Mouse (Mus musculus): ENCODE results near the gene Nrap. TPM values are rescaled to one million over a fixed set of nuclear protein-coding genes. Genes with fewer than 3 reads are reported as not detected.

The Nrap gene
- polyA plus RNA-seq (2016; fragmentation: Nextera tagmentation; extraction: Ambion mirVana) = 0.10 and 0.13 TPM in 2 replicates

DNA sequence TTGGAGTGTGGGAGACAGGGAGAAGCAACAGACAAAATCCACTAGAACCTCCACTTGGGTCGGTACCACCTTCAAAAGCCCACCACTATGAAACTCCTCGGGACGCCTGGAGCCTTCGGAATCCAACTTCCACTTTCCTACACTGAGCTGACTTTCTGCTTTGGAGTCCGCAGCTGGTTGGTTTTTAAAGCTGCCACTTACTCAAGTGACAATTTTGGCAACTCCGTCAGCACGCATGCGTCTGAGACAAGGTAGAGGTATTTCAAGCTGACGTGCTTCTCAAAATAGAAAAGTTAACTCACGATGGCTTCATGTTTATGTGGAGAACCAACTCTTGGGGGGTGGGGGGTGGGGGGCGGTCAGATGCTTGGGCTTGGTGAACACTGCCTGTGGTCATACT lies at the start of gene Nrap:
Gene Nrap, minus strand, starts transcription at position 159 of the 400 bp plus-strand sequence.
- Histone ChIP-seq H3K9me3 (replicated peaks) (no peaks in the 10 kb centered on the region), H3K36me3 (no peaks in the 10 kb centered on the region), H3K4me3 (no peak within 1 kb of the TSS), H3K9ac (peak within 1 kb of the TSS; percentile 51; the same call in 1 of the 2 replicates), H3K4me1 (peaks cover 62% of the 10 kb centered on the region), H3K27me3 (replicated peaks) (no peaks in the 10 kb centered on the region), H3K27ac (peak within 1 kb of the TSS; percentile 90), H3K4me2 (peak within 1 kb of the TSS; percentile 33)
- WGBS (ENCODE audit: insufficient replicate concordance) = 71% methylated on average over 11 of the region's 11 CpGs
- no peak for ATAC-seq

DNA sequence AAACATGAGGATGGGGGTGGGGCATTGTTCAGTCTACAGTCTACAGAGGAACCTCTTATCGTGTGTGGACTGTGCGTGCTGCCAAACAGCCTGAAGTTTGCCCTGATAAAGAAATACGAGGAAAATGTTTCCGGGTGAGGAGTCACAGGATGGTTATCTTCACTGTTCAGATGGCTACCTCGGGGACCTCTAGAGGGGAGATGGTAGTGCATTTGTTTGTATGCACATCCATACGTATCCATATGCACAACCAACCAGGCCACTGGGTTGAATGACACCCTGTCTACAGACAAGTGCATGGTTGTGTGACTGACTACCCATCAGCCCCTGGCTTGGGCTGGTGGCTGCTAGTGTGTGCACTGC lies 49.2 kb upstream of the Nrap start:
- Histone ChIP-seq H3K4me3 (no peak overlapping the region), H3K27ac (peak overlapping the region; percentile 83), H3K4me2 (peak overlapping the region; percentile 41), H3K36me3 (peaks cover 42% of the 10 kb centered on the region), H3K9ac (peak overlapping the region; percentile 37; the same call in 1 of the 2 replicates), H3K9me3 (replicated peaks) (no peaks in the 10 kb centered on the region), H3K27me3 (replicated peaks) (no peaks in the 10 kb centered on the region), H3K4me1 (peaks cover 29% of the 10 kb centered on the region)
- ATAC-seq = peak; percentile 97
- 13% methylated on average over 6 of the region's 6 CpGs for WGBS (ENCODE audit: insufficient replicate concordance)

- WGBS (ENCODE audit: insufficient replicate concordance) = 64% methylated on average over 7 of the region's 7 CpGs
- Histone ChIP-seq H3K4me1 (peaks cover 29% of the 10 kb centered on the region), H3K4me3 (no peak overlapping the region), H3K27me3 (replicated peaks) (no peaks in the 10 kb centered on the region), H3K9ac (peak overlapping the region; percentile 9), H3K4me2 (peak overlapping the region; percentile 41; the same call in 1 of the 2 replicates), H3K9me3 (replicated peaks) (no peaks in the 10 kb centered on the region), H3K36me3 (peaks cover 47% of the 10 kb centered on the region), H3K27ac (peak overlapping the region; percentile 83)
- 0 out of 2 replicates have a peak, but pooled peaks have one; percentile 3 for ATAC-seq
Measured at GRCm38 (mm10) chr19:56438357-56439071, 48.7 kb upstream of the Nrap start.

- Histone ChIP-seq H3K4me2 (no peak overlapping the region), H3K27ac (no peak overlapping the region), H3K27me3 (replicated peaks) (no peaks in the 10 kb centered on the region), H3K4me3 (no peak overlapping the region), H3K4me1 (peaks cover 29% of the 10 kb centered on the region), H3K36me3 (peaks cover 49% of the 10 kb centered on the region), H3K9ac (no peak overlapping the region), H3K9me3 (replicated peaks) (no peaks in the 10 kb centered on the region)
- no peak for ATAC-seq
- 91% methylated on average over 13 of the region's 13 CpGs for WGBS (ENCODE audit: insufficient replicate concordance)
Measured at GRCm38 (mm10) chr19:56436380-56436779, 46.5 kb upstream of the Nrap start.

DNA sequence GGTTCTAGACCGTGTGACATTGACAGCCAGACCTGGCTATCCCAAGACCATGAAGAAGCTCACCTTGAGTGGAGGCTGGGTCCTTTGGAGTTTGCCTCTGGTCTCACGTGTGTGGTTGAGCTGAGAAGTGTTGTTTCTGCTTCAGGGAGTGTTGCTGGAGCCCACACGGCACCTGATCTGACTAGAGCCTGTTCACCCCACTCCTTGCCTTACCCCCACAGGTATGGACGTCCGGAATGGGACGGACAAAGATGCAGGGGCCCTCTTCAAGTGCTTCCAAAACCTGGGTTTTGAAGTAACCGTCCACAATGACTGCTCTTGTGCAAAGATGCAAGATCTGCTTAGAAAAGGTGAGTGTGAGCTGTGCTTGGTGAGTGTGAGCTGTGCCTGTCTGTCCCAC lies 43.7 kb upstream of the Nrap start:
- Histone ChIP-seq H3K27me3 (replicated peaks) (no peaks in the 10 kb centered on the region), H3K9ac (no peak overlapping the region), H3K27ac (no peak overlapping the region), H3K36me3 (peaks cover 49% of the 10 kb centered on the region), H3K4me3 (no peak overlapping the region), H3K4me1 (peaks cover 6% of the 10 kb centered on the region), H3K9me3 (replicated peaks) (no peaks in the 10 kb centered on the region), H3K4me2 (no peak overlapping the region)
- no peak for ATAC-seq
- 81% methylated on average over 7 of the region's 7 CpGs for WGBS (ENCODE audit: insufficient replicate concordance)

DNA sequence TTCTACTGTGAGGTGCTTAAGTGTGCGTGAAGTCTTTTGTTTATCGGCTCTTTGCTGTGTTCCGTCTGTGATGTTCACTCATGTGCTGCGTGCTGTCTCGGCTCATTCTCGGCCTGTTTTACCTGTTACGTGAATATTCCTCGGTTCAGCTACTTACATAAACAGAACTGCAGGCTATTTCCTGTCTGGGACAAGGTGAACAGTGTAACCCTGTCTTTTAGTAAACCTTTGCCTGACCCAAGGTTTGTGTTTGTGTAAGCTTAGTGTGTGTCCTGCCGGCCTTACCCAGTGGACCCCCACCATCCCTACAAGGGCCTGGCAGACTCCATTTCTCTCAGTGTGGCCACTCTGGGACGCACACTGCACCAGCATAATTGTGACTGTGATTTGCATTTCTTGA lies 42.9 kb upstream of the Nrap start:
- Histone ChIP-seq H3K4me1 (no peaks in the 10 kb centered on the region), H3K36me3 (peaks cover 43% of the 10 kb centered on the region), H3K9ac (no peak overlapping the region), H3K4me2 (no peak overlapping the region), H3K9me3 (replicated peaks) (no peaks in the 10 kb centered on the region), H3K27me3 (replicated peaks) (no peaks in the 10 kb centered on the region), H3K27ac (no peak overlapping the region), H3K4me3 (no peak overlapping the region)
- ATAC-seq = no peak
- 87% methylated on average over 10 of the region's 10 CpGs for WGBS (ENCODE audit: insufficient replicate concordance)

- Histone ChIP-seq H3K9me3 (replicated peaks) (no peaks in the 10 kb centered on the region), H3K9ac (no peak overlapping the region), H3K36me3 (peaks cover 27% of the 10 kb centered on the region), H3K4me1 (0 out of 2 replicates have a peak, but pooled peaks cover 3% of the 10 kb centered on the region), H3K27me3 (replicated peaks) (no peaks in the 10 kb centered on the region), H3K4me2 (no peak overlapping the region), H3K27ac (no peak overlapping the region), H3K4me3 (no peak overlapping the region)
- ATAC-seq = no peak
- WGBS (ENCODE audit: insufficient replicate concordance) = 73% methylated on average over 8 of the region's 8 CpGs
Measured at GRCm38 (mm10) chr19:56430369-56430768, 40.5 kb upstream of the Nrap start.

GRCm38 (mm10) chr19:56425492-56425891 lies 35.7 kb upstream of the Nrap start:
- Histone ChIP-seq H3K27me3 (replicated peaks) (no peaks in the 10 kb centered on the region), H3K4me1 (0 out of 2 replicates have a peak, but pooled peaks cover 5% of the 10 kb centered on the region), H3K9me3 (replicated peaks) (no peaks in the 10 kb centered on the region), H3K9ac (no peak overlapping the region), H3K4me2 (no peak overlapping the region), H3K4me3 (no peak overlapping the region), H3K36me3 (peaks cover 19% of the 10 kb centered on the region), H3K27ac (no peak overlapping the region)
- WGBS (ENCODE audit: insufficient replicate concordance) = 74% methylated on average over 9 of the region's 9 CpGs
- ATAC-seq = no peak

GRCm38 (mm10) chr19:56424606-56425395 lies 35.0 kb upstream of the Nrap start:
- Histone ChIP-seq H3K4me2 (no peak overlapping the region), H3K4me3 (no peak overlapping the region), H3K4me1 (0 out of 2 replicates have a peak, but pooled peaks cover 5% of the 10 kb centered on the region), H3K27ac (no peak overlapping the region), H3K36me3 (peaks cover 19% of the 10 kb centered on the region), H3K9ac (no peak overlapping the region), H3K27me3 (replicated peaks) (no peaks in the 10 kb centered on the region), H3K9me3 (replicated peaks) (no peaks in the 10 kb centered on the region)
- 76% methylated on average over 17 of the region's 17 CpGs for WGBS (ENCODE audit: insufficient replicate concordance)
- no peak for ATAC-seq

GRCm38 (mm10) chr19:56423370-56423769 lies 33.5 kb upstream of the Nrap start:
- no peak overlapping the region for H3K4me3 ChIP-seq
- H3K9ac ChIP-seq = no peak overlapping the region
- no peak overlapping the region for H3K4me2 ChIP-seq
- 71% methylated on average over 12 of the region's 12 CpGs for WGBS (ENCODE audit: insufficient replicate concordance)
- H3K27ac ChIP-seq = no peak overlapping the region
- 0 out of 2 replicates have a peak, but pooled peaks cover 5% of the 10 kb centered on the region for H3K4me1 ChIP-seq
- ATAC-seq = no peak
- peaks cover 19% of the 10 kb centered on the region for H3K36me3 ChIP-seq
- no peaks in the 10 kb centered on the region for H3K9me3 ChIP-seq (replicated peaks)
- no peaks in the 10 kb centered on the region for H3K27me3 ChIP-seq (replicated peaks)

GRCm38 (mm10) chr19:56422476-56423338 lies 32.9 kb upstream of the Nrap start:
- Histone ChIP-seq H3K4me3 (no peak overlapping the region), H3K27ac (no peak overlapping the region), H3K4me2 (no peak overlapping the region), H3K27me3 (replicated peaks) (no peaks in the 10 kb centered on the region), H3K9me3 (replicated peaks) (no peaks in the 10 kb centered on the region), H3K36me3 (peaks cover 19% of the 10 kb centered on the region), H3K4me1 (0 out of 2 replicates have a peak, but pooled peaks cover 5% of the 10 kb centered on the region), H3K9ac (no peak overlapping the region)
- 0 out of 2 replicates have a peak, but pooled peaks have one; percentile 30 for ATAC-seq
- 46% methylated on average over 14 of the region's 14 CpGs for WGBS (ENCODE audit: insufficient replicate concordance)
